Mouse (Mus musculus) retina, adult 2 months (tissue): Measurements from ENCODE around the gene Dusp22.

ENCODE experiments used
- DNase-seq: peaks from one replicate; pipeline ENCODE4 v3.0.0-alpha.2; 2012; ENCODE audit warnings: low read depth, low spot score

Dusp22 gene

DNA sequence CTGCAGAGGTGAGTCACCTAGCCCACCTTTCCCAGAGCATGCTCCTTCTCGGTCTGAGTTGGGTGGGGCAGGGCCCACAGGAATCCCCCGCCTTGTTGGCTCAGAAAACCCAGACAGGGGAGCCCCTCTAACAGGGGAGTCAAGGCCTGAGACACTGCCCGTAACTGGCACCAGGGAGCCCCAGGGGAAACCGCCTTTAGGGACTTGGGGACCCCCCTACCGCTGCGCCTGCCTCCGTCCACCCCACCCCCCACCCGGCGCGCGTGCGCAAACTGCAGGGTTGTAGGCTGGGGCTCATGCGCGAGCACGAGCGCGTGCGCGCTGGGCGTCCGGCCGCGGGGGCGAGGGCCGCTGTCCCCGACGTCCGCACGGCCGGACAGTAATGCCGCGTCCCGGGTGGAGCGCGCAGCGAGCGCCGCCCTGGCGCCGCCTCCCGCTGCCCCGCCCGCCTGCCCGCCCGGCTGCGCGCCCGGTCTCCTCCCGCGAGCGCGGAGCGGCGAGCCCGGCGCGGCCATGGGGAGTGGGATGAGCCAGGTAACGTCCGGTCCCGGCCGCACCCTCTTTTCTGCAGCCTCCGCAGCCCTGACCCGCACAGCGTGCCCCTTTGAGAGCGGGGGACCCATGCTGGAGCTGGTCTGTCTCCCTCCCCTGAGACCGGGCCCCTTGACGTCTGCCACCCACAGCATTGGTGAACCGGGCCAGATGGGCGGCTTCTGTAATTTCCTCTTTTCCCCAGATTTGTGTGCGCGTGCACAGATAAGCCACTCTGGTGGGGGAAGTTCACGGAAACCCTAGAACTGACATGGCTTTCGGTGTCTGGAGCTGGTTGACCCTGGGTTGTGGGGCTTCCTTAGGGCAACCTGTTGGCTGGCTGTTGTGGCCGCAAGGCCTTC, at the start of gene Dusp22:
TSS of gene Dusp22 (plus strand) at position 387 of the 893 bp plus-strand sequence.
- DNase-seq = peak; percentile 81

DNA sequence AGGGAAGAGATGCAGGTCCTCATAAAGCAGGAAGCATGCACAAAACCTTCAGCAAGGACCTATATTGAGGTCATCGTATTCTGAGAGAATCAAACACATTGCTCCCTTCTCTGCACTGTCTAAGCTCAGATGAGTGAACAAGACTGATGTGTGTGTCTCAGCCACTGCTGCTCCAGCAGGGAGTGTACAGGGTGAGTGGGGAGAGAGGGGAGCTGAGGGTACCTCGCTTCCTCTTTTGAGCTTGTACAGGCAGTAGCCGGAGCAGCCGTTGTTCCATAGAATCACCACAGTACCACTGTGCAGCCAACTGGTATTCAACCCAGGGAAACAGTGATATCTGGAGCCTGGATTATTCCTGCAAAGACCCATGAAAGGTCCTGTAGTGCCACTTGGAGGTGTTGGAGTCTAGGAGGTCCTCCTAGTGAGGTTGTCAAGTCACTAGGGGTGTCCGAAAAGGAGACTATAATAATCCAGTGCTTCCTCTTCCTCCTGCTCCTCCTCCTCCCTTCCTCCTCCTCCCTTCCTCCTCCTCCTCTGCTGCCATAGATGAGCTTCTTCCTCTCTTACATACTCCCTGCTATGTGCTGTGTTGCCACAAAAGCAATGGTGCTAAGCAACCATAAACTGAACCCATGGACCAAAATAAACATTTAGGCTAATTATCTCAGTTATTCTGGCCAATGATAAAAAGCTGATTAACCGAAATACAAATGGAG, 47.6 kb upstream of the Dusp22 start:
- no peak for DNase-seq

DNA sequence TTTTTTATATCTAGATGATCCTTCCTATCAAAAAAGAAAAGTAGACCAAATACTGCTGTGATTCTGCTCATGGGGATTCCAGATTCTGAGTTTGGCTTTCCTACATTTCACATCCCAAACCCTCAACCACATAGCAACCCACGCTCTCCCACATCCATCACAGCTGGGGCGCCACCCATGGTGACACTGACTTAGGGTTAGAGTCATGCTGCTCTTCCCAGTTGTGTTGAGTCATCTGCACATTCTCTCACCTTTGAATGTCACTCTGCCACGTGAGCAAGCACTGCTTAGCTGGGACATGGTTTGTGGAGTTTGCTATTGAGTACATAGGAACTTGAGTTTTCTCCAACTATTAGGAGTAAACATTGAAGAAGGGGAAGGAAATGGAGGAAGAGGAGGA, 40.1 kb upstream of the Dusp22 start:
- no peak for DNase-seq

DNA sequence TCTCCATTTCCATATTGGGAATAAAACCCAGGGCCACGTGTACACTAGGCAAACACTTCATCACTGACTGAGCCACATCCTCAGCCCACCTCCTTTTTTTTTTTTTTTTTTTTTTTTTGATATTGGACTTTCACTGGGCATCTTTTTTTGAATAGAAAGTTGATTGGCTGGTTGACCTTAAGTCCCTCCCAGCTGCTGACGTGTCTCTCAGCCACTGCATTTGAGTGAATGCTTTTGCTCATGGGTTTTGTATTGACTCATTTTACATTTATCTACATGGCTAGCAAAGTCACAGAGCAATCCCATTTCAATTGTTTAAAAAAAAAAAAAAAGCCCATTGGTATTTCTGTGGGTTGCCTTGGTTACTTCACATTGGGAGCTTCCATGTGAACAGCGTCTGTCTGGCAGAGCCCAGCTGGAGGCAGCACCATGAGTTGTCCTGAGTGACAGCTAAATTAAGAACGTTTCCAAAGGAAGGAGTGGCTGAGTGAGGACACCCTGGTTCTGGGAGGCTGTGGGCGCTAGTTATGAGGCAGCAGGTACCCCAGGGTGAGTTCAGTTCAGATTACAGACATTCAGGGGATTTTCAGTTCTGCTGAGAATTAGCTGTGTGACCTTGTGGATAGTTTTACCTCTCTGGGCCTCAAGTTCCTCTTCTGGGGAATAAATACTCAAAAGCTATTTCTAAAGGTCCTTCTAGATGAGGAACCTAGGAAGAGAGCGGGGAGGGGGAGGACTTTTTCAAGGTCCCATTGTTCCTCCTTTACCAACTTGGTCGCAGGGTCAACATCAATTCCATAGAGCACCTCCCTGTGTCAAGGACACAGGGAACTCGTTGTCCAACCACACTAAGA, 31.4 kb upstream of the Dusp22 start:
- DNase-seq = no peak

DNA sequence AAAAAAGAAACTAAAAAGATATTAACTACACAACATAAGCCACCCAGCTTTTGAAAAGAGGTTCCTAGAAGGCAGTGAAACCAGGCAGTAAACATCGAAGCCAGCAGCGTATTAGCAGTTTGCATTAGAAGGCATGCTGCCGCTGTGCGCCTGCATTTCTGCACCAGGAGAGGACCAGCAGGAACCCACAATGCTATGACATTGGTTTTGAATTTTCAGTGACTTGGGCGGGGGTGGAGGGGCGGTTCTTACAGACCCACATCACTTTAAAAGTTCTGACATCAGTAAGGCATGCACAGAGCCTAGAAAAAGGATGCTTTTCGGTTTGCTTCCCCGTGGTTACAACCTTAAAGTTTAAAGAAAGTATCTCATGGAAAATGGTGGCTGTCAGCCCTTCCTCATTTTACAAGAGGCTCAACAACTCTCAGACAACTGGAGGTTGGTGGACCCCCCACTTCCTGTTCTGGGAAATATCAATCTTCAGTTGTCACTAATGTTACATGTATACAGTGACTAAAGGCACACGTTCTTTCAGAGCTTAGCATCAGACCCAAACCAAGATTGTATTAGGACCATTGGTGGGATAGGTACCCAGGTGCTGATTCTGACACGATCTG, 29.9 kb upstream of the Dusp22 start:
- DNase-seq = no peak

DNA sequence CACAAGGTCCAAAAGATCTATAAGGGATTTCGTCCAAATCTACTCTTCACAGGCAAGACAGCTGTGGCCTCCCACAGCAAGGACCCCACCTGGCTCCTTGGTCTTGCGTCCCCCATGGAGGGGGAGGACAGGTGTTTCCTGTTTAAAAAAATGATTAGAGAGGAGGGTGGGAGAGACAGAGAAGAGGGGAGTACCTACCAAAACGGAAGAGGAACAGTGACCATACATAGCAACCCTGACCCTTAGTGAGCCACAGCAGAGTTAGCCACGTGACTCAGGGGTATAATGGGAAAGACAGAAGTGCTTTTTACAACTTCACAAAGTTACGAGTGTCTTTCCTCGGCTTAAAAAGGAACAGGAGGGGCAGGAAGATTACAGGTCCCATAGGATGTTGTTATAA, 26.8 kb upstream of the Dusp22 start:
- no peak for DNase-seq

DNA sequence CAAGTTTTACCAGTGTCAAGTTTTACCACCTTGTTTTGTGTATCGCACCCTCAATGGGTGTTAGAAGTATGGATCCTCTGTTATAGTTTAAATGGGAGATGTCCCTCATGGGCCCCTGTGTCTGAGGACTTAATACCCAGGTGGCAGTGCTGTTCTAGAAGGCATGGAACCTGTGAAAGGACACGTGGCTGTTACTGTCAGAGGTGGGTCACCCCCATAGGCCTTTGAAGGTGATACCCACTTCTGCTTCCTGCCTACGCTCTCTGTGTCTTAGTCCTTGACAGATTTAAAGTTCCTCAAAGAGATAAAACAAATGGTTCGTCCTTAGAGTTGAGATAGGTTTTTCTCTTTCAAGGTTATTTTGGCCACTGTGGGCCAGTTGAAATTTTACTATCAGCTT, 23.3 kb upstream of the Dusp22 start:
- DNase-seq = no peak

DNA sequence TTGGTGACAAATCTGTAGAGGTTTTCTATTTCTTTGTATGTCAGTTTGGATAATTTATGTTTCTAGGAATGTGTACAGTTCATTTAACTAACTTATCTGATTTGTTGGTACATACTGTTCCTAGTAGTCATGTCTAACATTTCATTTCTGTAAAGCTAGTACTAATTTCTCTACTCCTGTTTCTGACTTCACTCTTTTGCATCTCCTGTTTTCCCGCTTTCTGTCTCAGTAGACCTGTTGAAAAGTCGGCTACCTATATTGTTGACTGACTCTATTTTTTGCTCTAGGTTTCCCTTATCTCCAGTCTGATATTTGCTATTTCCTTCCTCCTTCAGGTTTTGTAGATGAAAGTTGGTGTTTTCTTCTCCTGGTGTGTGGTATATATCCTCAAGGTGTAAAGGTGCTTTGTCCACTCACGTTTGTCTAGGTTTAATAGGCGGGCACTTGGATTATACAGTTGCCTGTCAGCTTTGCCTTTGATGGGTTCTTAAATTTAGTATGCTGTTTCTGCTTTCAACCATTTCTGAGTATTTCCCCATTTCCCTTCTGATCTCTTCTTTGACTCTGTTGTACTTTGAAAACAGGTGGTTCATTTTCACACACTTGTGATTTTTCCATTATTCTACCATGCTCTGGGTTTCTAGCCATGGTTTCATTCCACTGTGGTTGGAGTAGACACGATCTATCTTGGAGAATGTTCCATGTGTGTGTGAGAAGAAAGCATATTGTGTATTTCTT, 21.3 kb upstream of the Dusp22 start:
- no peak for DNase-seq

DNA sequence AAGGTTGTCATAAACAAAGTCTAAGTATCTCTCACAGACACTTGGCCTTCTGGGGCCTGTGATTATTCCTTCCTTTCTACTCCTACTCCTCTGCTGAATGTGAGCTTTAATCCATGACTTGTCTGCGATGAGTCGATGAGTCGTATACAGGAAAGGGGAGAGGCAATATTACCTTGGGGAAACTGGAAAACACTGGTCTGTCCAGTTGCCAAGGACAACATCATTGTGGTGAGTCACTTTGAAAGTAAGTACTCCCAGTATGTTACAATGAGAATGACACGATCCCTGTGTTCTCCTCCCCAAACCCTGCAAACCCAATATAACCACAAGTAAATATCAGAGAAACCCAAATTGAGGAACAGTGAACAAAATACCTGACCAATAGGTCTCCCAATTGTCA, 17.7 kb upstream of the Dusp22 start:
- DNase-seq = no peak

DNA sequence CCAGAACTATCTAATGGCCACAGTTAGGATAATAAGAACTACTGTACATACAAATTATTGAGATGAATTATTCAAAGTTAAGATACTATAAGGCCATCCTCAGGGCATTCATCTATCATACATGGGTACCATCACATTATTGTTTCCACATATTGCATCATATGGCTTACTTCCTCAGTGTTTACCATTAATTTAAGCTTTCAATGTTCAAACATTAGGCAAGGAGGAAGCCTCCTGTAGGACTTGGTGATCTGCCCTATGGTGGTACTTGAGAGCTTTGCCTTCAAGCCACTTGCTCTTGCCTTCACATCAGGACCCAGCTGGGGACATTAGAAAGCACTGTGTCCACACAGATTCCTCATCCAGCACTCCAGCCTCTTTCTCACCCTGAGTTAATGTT, 11.3 kb upstream of the Dusp22 start:
- no peak for DNase-seq

DNA sequence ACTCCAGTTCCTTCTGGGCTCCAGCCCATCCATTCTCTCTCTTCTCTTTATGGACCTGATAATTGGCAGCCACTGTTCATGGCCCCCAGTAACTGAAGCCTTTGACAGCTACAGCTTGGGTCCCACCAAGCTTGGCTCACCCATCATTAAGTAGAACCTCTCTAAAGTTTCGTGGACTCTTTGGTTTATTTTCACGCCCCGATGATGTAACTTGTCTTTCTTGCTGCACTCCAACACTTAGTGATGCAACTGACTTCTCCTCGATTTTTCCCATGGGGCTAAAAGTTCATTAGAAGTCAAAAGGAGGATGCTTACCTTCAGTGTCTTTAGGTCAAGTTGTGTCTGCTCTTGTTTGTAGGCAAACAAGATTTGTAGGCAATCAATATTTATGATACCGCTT, 10.6 kb upstream of the Dusp22 start:
- no peak for DNase-seq

DNA sequence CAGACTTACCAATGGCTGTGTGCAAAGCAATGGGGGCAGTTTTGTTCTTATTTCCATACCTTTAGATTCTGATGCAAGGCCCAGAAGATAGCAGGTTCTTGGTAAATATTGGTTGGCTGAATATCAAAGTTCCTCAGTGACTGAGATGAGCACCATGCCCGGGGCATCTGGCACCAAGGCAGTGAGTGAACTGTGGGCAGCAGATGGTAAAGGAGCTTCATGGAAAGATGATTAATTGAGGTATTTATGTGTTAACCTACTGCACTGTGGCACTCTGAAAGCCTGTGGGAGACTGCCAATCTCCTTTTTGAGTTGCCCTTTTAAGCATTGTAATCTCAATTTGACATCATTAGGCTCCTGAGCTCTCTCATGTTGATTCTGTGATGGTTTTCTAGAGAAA, 9.1 kb upstream of the Dusp22 start:
- DNase-seq = no peak

DNA sequence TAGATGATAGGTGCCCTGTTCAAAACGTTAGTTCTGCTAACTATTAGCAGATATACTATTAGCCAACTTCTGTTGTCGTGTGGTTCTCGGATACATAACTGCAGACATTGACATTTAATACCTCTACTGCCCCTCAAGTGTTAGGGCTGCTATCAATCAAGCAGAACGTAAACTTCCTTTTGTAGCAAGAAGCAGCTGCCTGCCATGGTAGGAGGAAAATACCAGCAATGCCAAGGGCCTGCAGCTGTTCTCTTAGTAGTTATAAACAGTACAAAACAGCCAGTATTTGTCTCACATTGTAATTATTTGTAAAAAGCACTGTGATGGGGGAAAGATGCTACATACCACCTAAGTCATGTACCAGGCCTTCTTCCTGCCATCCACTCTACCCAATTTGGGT, 6.7 kb upstream of the Dusp22 start:
- no peak for DNase-seq

DNA sequence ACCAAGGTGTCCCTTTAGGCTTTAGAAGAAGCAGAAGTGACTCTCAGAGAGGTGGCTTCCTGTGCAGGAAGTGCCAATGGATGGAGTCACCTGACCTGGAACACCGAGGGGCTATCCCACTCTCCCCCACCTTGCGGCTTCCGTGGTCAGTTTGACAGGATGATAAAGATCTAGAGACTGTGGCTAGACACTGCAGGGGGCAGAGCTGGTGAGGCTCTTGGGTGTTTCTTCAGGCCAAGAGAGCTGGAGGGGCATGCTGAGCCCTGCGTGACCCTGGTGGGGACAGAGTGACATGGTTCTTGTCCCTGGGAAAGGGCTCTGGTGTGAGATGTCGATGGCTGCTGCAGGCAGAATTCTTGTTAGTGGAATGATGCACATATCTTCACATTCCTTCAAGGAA, 5.3 kb upstream of the Dusp22 start:
- no peak for DNase-seq

DNA sequence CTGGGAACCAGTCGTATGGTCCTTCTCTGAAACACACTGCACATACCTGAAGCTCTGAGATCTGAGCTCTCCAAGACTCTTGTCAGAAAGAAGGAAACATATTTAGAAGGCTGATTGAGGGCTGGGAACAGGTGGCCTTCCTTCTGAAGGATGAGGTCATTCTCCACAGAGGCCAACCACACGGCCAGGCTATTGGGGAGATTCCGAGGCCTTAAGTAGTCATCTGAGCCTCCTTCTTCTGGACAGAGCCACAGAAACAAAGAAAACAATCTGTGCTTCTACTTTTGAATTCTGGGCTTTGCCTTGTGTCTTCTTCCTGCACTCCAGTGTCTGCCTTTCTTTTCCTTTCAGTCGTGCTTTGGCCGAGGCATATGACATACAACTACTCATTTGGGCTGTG, 2.9 kb upstream of the Dusp22 start:
- no peak for DNase-seq

DNA sequence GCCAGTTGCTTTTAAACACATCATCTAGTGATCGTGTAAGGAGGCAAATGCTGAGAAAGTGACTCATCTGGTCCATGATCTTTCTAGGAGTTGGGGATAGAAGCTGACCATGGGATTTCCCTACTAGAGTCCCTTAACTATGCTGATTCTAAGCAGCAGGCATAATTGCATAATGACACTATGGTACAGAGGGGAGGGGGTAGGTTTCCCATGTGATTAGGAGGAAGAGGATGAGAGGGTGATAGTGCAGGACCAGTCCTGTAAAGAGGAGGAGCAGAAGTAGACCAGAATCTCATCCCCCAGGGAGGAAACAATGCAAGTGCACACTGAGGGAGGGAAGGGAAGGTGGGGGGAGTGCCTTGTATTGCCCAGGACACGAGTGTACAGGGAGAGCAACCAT, 2.0 kb upstream of the Dusp22 start:
- no peak for DNase-seq

DNA sequence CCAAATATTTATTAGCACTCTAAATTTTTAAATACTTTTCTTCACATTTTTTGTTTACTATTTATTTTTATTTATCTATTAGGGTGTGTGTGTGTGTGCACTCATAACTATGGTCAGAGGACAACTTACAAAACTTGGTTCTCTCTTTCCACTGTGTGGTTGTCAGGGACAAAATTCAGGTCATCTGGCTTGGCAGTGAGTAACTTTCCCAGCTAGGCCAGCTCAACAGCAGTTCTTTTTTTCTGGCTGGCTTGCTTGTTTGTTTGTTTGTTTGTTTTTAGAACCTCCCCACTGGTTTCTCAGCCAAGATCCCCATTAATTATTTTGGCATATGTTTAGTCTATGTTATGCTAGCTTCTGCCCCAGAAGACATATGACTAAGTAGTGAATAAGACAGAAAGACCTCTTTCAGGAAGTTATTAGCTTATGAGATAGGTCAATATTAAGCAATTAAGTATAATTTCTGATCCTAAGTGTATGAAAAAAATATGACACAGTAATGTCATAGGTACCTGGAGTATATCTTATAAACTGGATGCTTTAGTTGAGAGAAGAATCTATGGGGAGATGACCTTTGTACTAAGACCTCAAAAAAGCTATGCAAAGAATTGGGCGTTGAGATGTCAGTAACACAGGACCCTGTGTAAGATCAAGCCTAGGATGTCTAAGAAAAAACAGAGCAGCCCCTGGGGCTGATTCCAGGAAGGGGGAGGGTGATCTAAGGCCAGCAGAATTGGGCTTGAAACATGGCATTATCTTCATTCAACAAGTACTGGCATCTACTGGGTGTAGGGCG, 1.4 kb upstream of the Dusp22 start:
- DNase-seq = no peak

DNA sequence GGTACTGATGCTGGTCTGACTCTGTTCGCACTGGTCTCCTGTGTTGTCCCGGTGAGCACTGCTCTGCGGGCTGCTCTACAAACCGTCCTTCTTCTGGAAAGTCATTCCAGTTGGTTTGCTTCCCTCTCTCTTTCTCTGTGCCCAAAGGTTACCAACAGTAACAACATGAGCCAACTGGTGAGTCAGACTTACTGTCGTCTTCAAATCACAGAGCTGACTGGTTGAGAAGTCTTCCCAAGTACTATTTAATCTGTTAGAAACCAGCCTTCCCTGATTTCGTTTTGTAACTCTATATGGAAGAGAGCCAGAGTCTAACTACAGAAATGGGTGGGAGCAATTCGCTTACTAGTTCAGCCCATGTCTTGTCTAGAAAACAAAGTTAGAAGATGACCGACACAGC, 5.5 kb downstream of the Dusp22 start:
- no peak for DNase-seq

DNA sequence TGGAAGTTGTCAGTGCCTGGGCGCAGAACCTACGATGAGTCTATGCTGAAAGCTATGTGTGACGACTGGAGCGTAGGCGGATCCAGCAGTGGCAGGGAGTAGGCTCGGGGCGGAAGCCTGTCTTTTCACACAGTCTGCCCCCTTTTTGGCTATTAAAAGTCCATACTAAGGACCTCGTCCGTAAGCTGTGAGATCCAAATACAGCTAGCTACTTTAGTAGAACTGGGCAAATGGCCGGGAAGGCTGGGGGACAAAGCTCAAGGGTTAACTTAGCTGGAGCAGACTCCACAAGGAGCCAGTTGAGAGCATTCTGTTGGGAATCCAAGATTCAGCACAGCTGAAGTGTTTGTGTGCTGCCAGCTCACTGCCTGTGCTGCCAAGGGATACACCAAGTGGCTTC, 6.7 kb downstream of the Dusp22 start:
- DNase-seq = no peak

DNA sequence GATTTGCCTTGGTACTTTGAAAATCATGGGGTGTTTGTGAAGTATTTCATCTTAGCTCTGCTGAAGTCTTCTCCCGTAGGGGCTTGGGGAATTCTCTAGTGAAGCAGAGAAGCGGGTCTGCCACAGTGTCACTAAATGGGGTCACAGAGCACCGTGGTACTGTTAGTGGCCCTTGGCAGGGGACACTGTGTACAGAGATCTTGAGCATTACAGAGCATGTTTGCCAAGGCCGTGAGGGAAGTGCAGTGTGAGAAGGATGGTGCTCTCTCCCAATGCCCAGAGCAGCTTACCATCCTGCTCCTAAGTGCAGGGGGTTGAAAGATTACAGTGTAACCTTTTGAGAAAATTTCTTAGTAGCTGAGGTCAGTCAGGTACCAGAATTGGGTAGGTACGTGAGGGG, 8.5 kb downstream of the Dusp22 start:
- DNase-seq = no peak
